Mouse (Mus musculus) thymus, adult 18-20 months (tissue): ENCODE measurements around the gene Rgp1.
"Not testable (repeated sequence)": the region's sequence is repeated elsewhere in the genome, so short reads cannot be mapped to it uniquely, and the experiment has no call there.

Experiments
- DNase-seq, 2 experiments: peaks; one replicate each; pipeline ENCODE4 v3.0.0; 2022; ENCODE audit warnings: mixed read lengths in 2 of 2

Rgp1 gene

GRCm38 (mm10) chr4:43562769-43563600 lies 15.5 kb upstream of the Rgp1 start:
- no peak for DNase-seq

- no peak for DNase-seq
Measured at GRCm38 (mm10) chr4:43563601-43563875, 15.0 kb upstream of the Rgp1 start.

GRCm38 (mm10) chr4:43564231-43564630 lies 14.3 kb upstream of the Rgp1 start:
- DNase-seq, result no peak

- no peak for DNase-seq
Measured at GRCm38 (mm10) chr4:43567140-43567539, 11.4 kb upstream of the Rgp1 start.

GRCm38 (mm10) chr4:43571395-43572045 lies 7.0 kb upstream of the Rgp1 start:
- no peak for DNase-seq

GRCm38 (mm10) chr4:43573561-43573960 lies 5.0 kb upstream of the Rgp1 start:
- DNase-seq, result no peak

- DNase-seq, result no peak
Measured at GRCm38 (mm10) chr4:43575356-43575755, 3.2 kb upstream of the Rgp1 start.

- DNase-seq, result no peak
Measured at GRCm38 (mm10) chr4:43577237-43577881, 1.2 kb upstream of the Rgp1 start.

GRCm38 (mm10) chr4:43579256-43579655 lies 741 bp downstream of the Rgp1 start:
- no peak for DNase-seq

- DNase-seq, result no peak
Measured at GRCm38 (mm10) chr4:43579731-43580130, 1.2 kb downstream of the Rgp1 start.

- no peak for DNase-seq
Measured at GRCm38 (mm10) chr4:43580721-43581120, 2.2 kb downstream of the Rgp1 start.

GRCm38 (mm10) chr4:43581381-43581780 lies 2.9 kb downstream of the Rgp1 start:
- DNase-seq, result no peak

- DNase-seq, result no peak
Measured at GRCm38 (mm10) chr4:43582241-43582640, 3.7 kb downstream of the Rgp1 start.

GRCm38 (mm10) chr4:43583421-43583820 lies 4.9 kb downstream of the Rgp1 start:
- DNase-seq, result no peak

- no peak for DNase-seq
Measured at GRCm38 (mm10) chr4:43584444-43585416, 6.2 kb downstream of the Rgp1 start, which contains the start of gene Msmp. TSS of gene Msmp (minus strand) at chr4:43584494.

- no peak for DNase-seq
Measured at GRCm38 (mm10) chr4:43585682-43586081, 7.2 kb downstream of the Rgp1 start.

- no peak for DNase-seq
Measured at GRCm38 (mm10) chr4:43586411-43586810, 7.9 kb downstream of the Rgp1 start.

- no peak for DNase-seq
Measured at GRCm38 (mm10) chr4:43587681-43588080, 9.2 kb downstream of the Rgp1 start.

- DNase-seq, result no peak
Measured at GRCm38 (mm10) chr4:43591543-43591942, 13.0 kb downstream of the Rgp1 start.

- no peak for DNase-seq
Measured at GRCm38 (mm10) chr4:43591961-43592360, 13.4 kb downstream of the Rgp1 start.

- DNase-seq, result no peak
Measured at GRCm38 (mm10) chr4:43593453-43593852, 14.9 kb downstream of the Rgp1 start.

GRCm38 (mm10) chr4:43596597-43596996 lies 18.1 kb downstream of the Rgp1 start:
- not testable (repeated sequence) for DNase-seq

- DNase-seq, result no peak
Measured at GRCm38 (mm10) chr4:43598200-43598599, 19.7 kb downstream of the Rgp1 start.
